Mouse (Mus musculus) liver, adult 2 months (tissue): ENCODE results near the gene Pappa.

Source experiments
- CTCF ChIP-seq: fragments of 200-500 bp; IDR thresholded peaks from 2 replicates; pipeline ENCODE4 v1.5.1; 2011; ENCODE audit warnings: low read depth, low read length, control low read depth
- POLR2A ChIP-seq: fragments of 200-500 bp; IDR thresholded peaks from 2 replicates; pipeline ENCODE4 v1.6.1; 2011; ENCODE audit warnings: low read length, control low read depth; ENCODE audit not compliant: insufficient read depth; ENCODE audit errors: extremely low read depth

GRCm38 (mm10) chr4:65216682-65217081 is 92.7 kb downstream of the Pappa start:
- TF ChIP-seq POLR2A (no peak), CTCF (no peak)
